Comparison of ENCODE assay signal across 22 mouse cellular contexts in the genomic region with DNA sequence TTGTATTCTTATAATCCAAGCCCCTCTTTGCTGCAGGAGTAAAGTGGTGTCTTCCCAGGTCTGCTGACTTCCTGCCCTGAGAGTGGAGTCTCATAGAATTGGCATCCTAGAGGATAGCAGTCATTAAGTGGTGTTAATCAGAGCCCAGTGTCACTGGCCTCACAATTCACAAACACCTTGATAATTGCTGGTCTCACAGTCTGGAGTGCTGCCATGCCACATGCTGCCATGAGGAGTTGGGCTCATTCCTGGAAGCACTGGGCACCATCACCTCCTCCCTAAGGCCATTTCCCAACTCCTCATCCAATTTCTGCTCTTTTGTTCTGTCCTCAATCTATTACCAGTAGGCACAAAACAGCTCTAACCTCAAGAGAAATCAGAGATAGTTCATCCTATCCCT. TPM values are rescaled to one million over a fixed set of nuclear protein-coding genes. Genes with fewer than 3 reads are reported as not detected.
DNase-seq lines count a peak whose midpoint lies in the region; ATAC-seq and TF ChIP-seq lines count a peak whose summit lies in the region.
"Had no signal": no experiment of that assay in that cellular context is flagged by ENCODE, and none has a peak within 500 bp of the region (broad histone marks: within the 10 kb centered on the region; RNA-seq: fewer than 3 reads in every experiment).

No protein-coding gene starts in this region.

- H3K9ac ChIP-seq in heart, adult 2 months (ENCODE audit: low read depth, low read length): no peak overlapping the region
- no peak overlapping the region for H3K9ac ChIP-seq in heart, embryonic 13.5 days
- H3K9ac ChIP-seq: forebrain, embryonic 13.5 days; kidney, embryonic 15.5 days; lung, embryonic 15.5 days; midbrain, embryonic 12.5 days had no signal

- intact Hi-C loops in heart, adult 2 months (cut with DNase I): loop anchor here (2.0 kb wide), 1 partner anchor 73 kb away; a partner anchor contains a TSS
- intact Hi-C loops in heart, postnatal 25 days (cut with DNase I): no loop called here

- no peaks in the 10 kb centered on the region for H3K9me3 ChIP-seq in heart, embryonic 13.5 days
- H3K9me3 ChIP-seq: forebrain, embryonic 13.5 days; heart, embryonic 15.5 days; kidney, embryonic 15.5 days; limb, embryonic 13.5 days; lung, embryonic 15.5 days; midbrain, embryonic 12.5 days; neural tube, embryonic 13.5 days had no signal

- no peak for ATAC-seq in heart, embryonic 13.5 days (ENCODE audit: extremely low read depth, insufficient number of reproducible peaks, low FRiP score, low TSS enrichment)
- ATAC-seq: forebrain, embryonic 13.5 days; hindbrain, embryonic 16.5 days had no signal

- H3K27me3 ChIP-seq in heart, adult 2 months (ENCODE audit: control insufficient read depth, insufficient read depth, low read length): no peaks in the 10 kb centered on the region
- H3K27me3 ChIP-seq in heart, embryonic 13.5 days (replicated peaks): no peaks in the 10 kb centered on the region
- H3K27me3 ChIP-seq: forebrain, embryonic 13.5 days; heart, embryonic 15.5 days; kidney, embryonic 15.5 days; limb, embryonic 13.5 days; lung, embryonic 15.5 days; midbrain, embryonic 12.5 days; neural tube, embryonic 13.5 days had no signal

- peak overlapping the region; percentile 98 for H3K27ac ChIP-seq in heart, adult 2 months
- H3K27ac ChIP-seq in heart, embryonic 13.5 days (replicated peaks): no peak overlapping the region
- H3K27ac ChIP-seq: forebrain, embryonic 13.5 days; heart, embryonic 15.5 days; kidney, embryonic 15.5 days; left cerebral cortex, adult 2 months; limb, embryonic 13.5 days; lung, embryonic 15.5 days; midbrain, embryonic 12.5 days; neural tube, embryonic 13.5 days had no signal

- peaks cover 2% of the 10 kb centered on the region; the same call in 1 of the 2 replicates for H3K79me2 ChIP-seq in heart, adult 2 months (replicated peaks; ENCODE audit: control insufficient read depth, insufficient read depth, low read length)

- peaks cover 20% of the 10 kb centered on the region for H3K4me1 ChIP-seq in heart, adult 2 months (ENCODE audit: control insufficient read depth, insufficient read depth, low read length)
- H3K4me1 ChIP-seq in heart, embryonic 13.5 days: peaks cover 52% of the 10 kb centered on the region

- H3K4me3 ChIP-seq in heart, adult 2 months: no peak overlapping the region
- H3K4me3 ChIP-seq in heart, embryonic 13.5 days: no peak overlapping the region
- H3K4me3 ChIP-seq: forebrain, embryonic 13.5 days; left cerebral cortex, adult 2 months; limb, embryonic 13.5 days; lung, embryonic 15.5 days; midbrain, embryonic 12.5 days; neural tube, embryonic 13.5 days had no signal

- no peak for TF ChIP-seq CTCF in heart, adult 2 months (IDR thresholded peaks at IDR 0.05)

- peak overlapping the region; percentile 91; the same call in 1 of the 2 replicates for H3K4me2 ChIP-seq in heart, embryonic 13.5 days
- H3K4me2 ChIP-seq: forebrain, embryonic 13.5 days; lung, embryonic 15.5 days; midbrain, embryonic 12.5 days had no signal

- peak; percentile 78; the same call in 1 of the 2 replicates for TF ChIP-seq EP300 in heart, adult 2 months (IDR thresholded peaks at IDR 0.05; ENCODE audit: insufficient read depth, low read depth, low read length)

- no peak for TF ChIP-seq POLR2A in heart, adult 2 months (IDR thresholded peaks at IDR 0.05; ENCODE audit: insufficient read depth, low read depth, low read length)

- peaks cover 13% of the 10 kb centered on the region for H3K36me3 ChIP-seq in heart, adult 2 months (ENCODE audit: control insufficient read depth, insufficient read depth, low read length)
- peaks cover 24% of the 10 kb centered on the region for H3K36me3 ChIP-seq in heart, embryonic 13.5 days

- peak; percentile 30 to 32 for DNase-seq in cerebellum, postnatal 14 days
- no peak for DNase-seq in cerebellum, adult 11 months
- DNase-seq in heart, adult 2 months: peak in 1 of 2 experiments; percentile 65
- no peak for DNase-seq in heart, postnatal 25 days (ENCODE audit: low spot score)
- no peak for DNase-seq in neural tube, embryonic 10.5 days (ENCODE audit: extremely low spot score, low spot score)
- DNase-seq in MN1 (ENCODE audit: low spot score): no peak
- DNase-seq: adrenal gland, postnatal 36 days; gastrocnemius, postnatal 36 days; kidney, adult 18-20 months; kidney, postnatal 25 days; thymus, adult 2 months; thymus, postnatal 36 days had no signal

RNA-seq across cellular contexts. Expression of a gene that starts 2.1 kb away (rescaled TPM):
- 10 to 100 TPM; 67.6 to 74.3 TPM for total RNA-seq in heart, adult 2 months (2021)
- 146 and 164 TPM in 2 replicates for polyA plus RNA-seq in heart, adult 2 months (2012; rRNA removed)
- total RNA-seq in heart, postnatal 25 days (2021): 10 to 100 TPM; 56.2 to 63.1 TPM
- 40.0 and 44.1 TPM in 2 replicates for polyA plus RNA-seq in heart, embryonic 13.5 days (2015; fragmentation: Nextera tagmentation; extraction: Ambion mirVana)

RNA-seq across cellular contexts. Expression of a gene that starts 42.5 kb away (rescaled TPM):
- total RNA-seq in heart, adult 2 months (2021): 10 to 100 TPM; 11.1 to 13.3 TPM
- polyA plus RNA-seq in heart, adult 2 months (2012; rRNA removed): 10.6 and 15.3 TPM in 2 replicates
- 10 to 100 TPM; 12.4 to 16.3 TPM for total RNA-seq in heart, postnatal 25 days (2021)
- 23.1 and 23.5 TPM in 2 replicates for polyA plus RNA-seq in heart, embryonic 13.5 days (2015; fragmentation: Nextera tagmentation; extraction: Ambion mirVana)

RNA-seq across cellular contexts. Expression of a gene that starts 57.8 kb away (rescaled TPM):
- total RNA-seq in heart, adult 2 months (2021): 1 to 10 TPM; 7.7 to 9.0 TPM
- polyA plus RNA-seq in heart, adult 2 months (2012; rRNA removed): 10.1 and 11.9 TPM in 2 replicates
- total RNA-seq in heart, postnatal 25 days (2021): 10 to 100 TPM in 1 of 2 experiments, 1 to 10 TPM in 1; 7.9 to 10.4 TPM
- polyA plus RNA-seq in heart, embryonic 13.5 days (2015; fragmentation: Nextera tagmentation; extraction: Ambion mirVana): 32.8 and 38.1 TPM in 2 replicates

Comparison
In these comparisons a context has a peak if more than half of its experiments do, and no peak if none do; other contexts are left out.
1. DNase-seq: peak in cerebellum, postnatal 14 days (2 of 2); none in cerebellum, adult 11 months (single experiment), heart, postnatal 25 days (single experiment), neural tube, embryonic 10.5 days (single experiment) and MN1 (single experiment).